In genomic region chrX:159321342-159321741, GRCm38 (mm10) we compare ENCODE assay signal across 9 mouse cellular contexts. TPM values are rescaled to one million over a fixed set of nuclear protein-coding genes. Genes with fewer than 3 reads are reported as not detected.
DNase-seq lines count a peak whose midpoint lies in the region; ATAC-seq and TF ChIP-seq lines count a peak whose summit lies in the region.
"Had no signal": no experiment of that assay in that cellular context is flagged by ENCODE, and none has a peak within 500 bp of the region (broad histone marks: within the 10 kb centered on the region; RNA-seq: fewer than 3 reads in every experiment).

No protein-coding gene starts in this region.

- no peaks in the 10 kb centered on the region for H3K9me3 ChIP-seq in kidney, embryonic 16.5 days (ENCODE audit: low read length)
- no peaks in the 10 kb centered on the region for H3K9me3 ChIP-seq in forebrain, embryonic 11.5 days (ENCODE audit: control insufficient read depth, low read length)
- no peaks in the 10 kb centered on the region for H3K9me3 ChIP-seq in neural tube, embryonic 14.5 days (ENCODE audit: control insufficient read depth, low read length)
- H3K9me3 ChIP-seq: neural tube, embryonic 13.5 days had no signal

- peak; percentile 64 for DNase-seq in kidney, adult 2 months
- DNase-seq in brain, embryonic 14.5 days (ENCODE audit: low read depth) = peak; percentile 80
- peak; percentile 71 for DNase-seq in forebrain, embryonic 11.5 days (ENCODE audit: low spot score)
- peak; percentile 80 for DNase-seq in heart, postnatal 4 days
- DNase-seq in left cerebral cortex, postnatal 10 days (ENCODE audit: extremely low spot score in 1 of 2, low spot score in 2 of 2) = peak; percentile 55 to 62
- DNase-seq in thymus, postnatal 0 days (ENCODE audit: low spot score) = peak; percentile 29

- whole genome bisulfite sequencing in kidney, adult 2 months = 23% methylated on average over 8 of the region's 8 CpGs
- 25% methylated on average over 8 of the region's 8 CpGs for WGBS in kidney, embryonic 16.5 days
- WGBS in forebrain, embryonic 11.5 days = 33% methylated on average over 8 of the region's 8 CpGs
- WGBS in neural tube, embryonic 14.5 days = 24% methylated on average over 8 of the region's 8 CpGs

- no peak overlapping the region for H3K27ac ChIP-seq in kidney, adult 2 months (ENCODE audit: insufficient read depth, low read depth, low read length)
- no peak overlapping the region for H3K27ac ChIP-seq in kidney, embryonic 16.5 days (ENCODE audit: low read length)
- H3K27ac ChIP-seq in forebrain, embryonic 11.5 days (ENCODE audit: low read depth, low read length) = no peak overlapping the region
- no peak overlapping the region for H3K27ac ChIP-seq in neural tube, embryonic 14.5 days (ENCODE audit: low read depth, low read length)
- H3K27ac ChIP-seq: neural tube, embryonic 13.5 days had no signal

- no peak for TF ChIP-seq POLR2A in kidney, adult 2 months (IDR thresholded peaks at IDR 0.05; ENCODE audit: low read depth, low read length)
- no peak for TF ChIP-seq POLR2A in brain, embryonic 14.5 days (IDR thresholded peaks at IDR 0.05; ENCODE audit: borderline replicate concordance, extremely low read depth, insufficient read depth, insufficient read length, poor library complexity, severe bottlenecking)

- intact Hi-C loops in left cerebral cortex, postnatal 10 days (cut with DNase I) = loop anchor here (5.0 kb wide), 1 partner anchor 349 kb away; no protein-coding TSS in a partner anchor

- H3K27me3 ChIP-seq in kidney, adult 2 months (replicated peaks; ENCODE audit: control insufficient read depth, insufficient read depth, low read length) = no peaks in the 10 kb centered on the region
- no peaks in the 10 kb centered on the region; the same call in 1 of the 2 replicates for H3K27me3 ChIP-seq in kidney, embryonic 16.5 days (ENCODE audit: insufficient read depth, low read length)
- H3K27me3 ChIP-seq in forebrain, embryonic 11.5 days (ENCODE audit: control insufficient read depth, insufficient read depth, low read length) = no peaks in the 10 kb centered on the region
- H3K27me3 ChIP-seq in neural tube, embryonic 14.5 days (ENCODE audit: control insufficient read depth, insufficient read depth, low read length) = no peaks in the 10 kb centered on the region
- H3K27me3 ChIP-seq: neural tube, embryonic 13.5 days had no signal

- peak; percentile 72 for TF ChIP-seq CTCF in kidney, adult 2 months (conservative IDR thresholded peaks at IDR 0.05; ENCODE audit: insufficient read depth, insufficient read length, low read depth, low read length)
- TF ChIP-seq CTCF in brain, embryonic 14.5 days (IDR thresholded peaks at IDR 0.05; ENCODE audit: borderline replicate concordance, extremely low read depth, insufficient read depth, insufficient read length) = peak; percentile 71; the same call in 1 of the 2 replicates

- H3K4me3 ChIP-seq in kidney, adult 2 months (ENCODE audit: insufficient read depth, low read depth, low read length) = no peak overlapping the region
- H3K4me3 ChIP-seq in kidney, embryonic 16.5 days (ENCODE audit: low read length) = no peak overlapping the region
- no peak overlapping the region for H3K4me3 ChIP-seq in forebrain, embryonic 11.5 days (ENCODE audit: low read depth, low read length)
- no peak overlapping the region for H3K4me3 ChIP-seq in neural tube, embryonic 14.5 days (ENCODE audit: low read depth, low read length)
- H3K4me3 ChIP-seq: neural tube, embryonic 13.5 days had no signal

- no peaks in the 10 kb centered on the region for H3K36me3 ChIP-seq in kidney, adult 2 months (ENCODE audit: control insufficient read depth, insufficient read depth, low read length)
- H3K36me3 ChIP-seq in kidney, embryonic 16.5 days (ENCODE audit: insufficient read depth, low read length) = 0 out of 2 replicates have a peak, but pooled peaks cover 5% of the 10 kb centered on the region
- no peaks in the 10 kb centered on the region for H3K36me3 ChIP-seq in forebrain, embryonic 11.5 days (ENCODE audit: control insufficient read depth, insufficient read depth, low read length)
- no peaks in the 10 kb centered on the region for H3K36me3 ChIP-seq in neural tube, embryonic 14.5 days (ENCODE audit: control insufficient read depth, insufficient read depth, low read length)
- H3K36me3 ChIP-seq: neural tube, embryonic 13.5 days had no signal

- H3K9ac ChIP-seq in kidney, embryonic 16.5 days (replicated peaks; ENCODE audit: low read length) = no peak overlapping the region
- H3K9ac ChIP-seq in forebrain, embryonic 11.5 days (ENCODE audit: low read length) = no peak overlapping the region
- H3K9ac ChIP-seq in neural tube, embryonic 14.5 days (replicated peaks; ENCODE audit: low read depth, low read length) = no peak overlapping the region
- H3K9ac ChIP-seq: neural tube, embryonic 13.5 days had no signal

- ATAC-seq in kidney, embryonic 16.5 days (ENCODE audit: low FRiP score, low TSS enrichment) = no peak
- peak; percentile 66 for ATAC-seq in forebrain, embryonic 11.5 days (replicated peaks; ENCODE audit: low FRiP score)
- ATAC-seq in neural tube, embryonic 14.5 days (ENCODE audit: low read depth) = peak; percentile 28; the same call in 1 of the 2 replicates

- no peak overlapping the region for H3K4me2 ChIP-seq in kidney, embryonic 16.5 days (replicated peaks; ENCODE audit: low read depth, low read length)
- no peak overlapping the region for H3K4me2 ChIP-seq in forebrain, embryonic 11.5 days (ENCODE audit: low read depth, low read length, severe bottlenecking)
- no peak overlapping the region for H3K4me2 ChIP-seq in neural tube, embryonic 14.5 days (ENCODE audit: low read depth, low read length)
- H3K4me2 ChIP-seq: neural tube, embryonic 13.5 days had no signal

- H3K4me1 ChIP-seq in kidney, adult 2 months (ENCODE audit: control insufficient read depth, insufficient read depth, low read length) = no peaks in the 10 kb centered on the region
- H3K4me1 ChIP-seq in kidney, embryonic 16.5 days (ENCODE audit: insufficient read depth, low read length) = no peaks in the 10 kb centered on the region
- H3K4me1 ChIP-seq in forebrain, embryonic 11.5 days (replicated peaks; ENCODE audit: control insufficient read depth, insufficient read depth, low read length) = no peaks in the 10 kb centered on the region
- H3K4me1 ChIP-seq in neural tube, embryonic 14.5 days (ENCODE audit: control insufficient read depth, insufficient read depth, low read length) = no peaks in the 10 kb centered on the region
- H3K4me1 ChIP-seq: neural tube, embryonic 13.5 days had no signal

RNA-seq across cellular contexts. Expression of gene Eif1ax, which starts 50.6 kb away (rescaled TPM):
- 51.8 and 56.2 TPM in 2 replicates for polyA plus RNA-seq in kidney, adult 2 months (2012; rRNA removed)
- polyA plus RNA-seq in kidney, embryonic 16.5 days (2015; fragmentation: Nextera tagmentation; extraction: Ambion mirVana) = 125 and 136 TPM in 2 replicates
- 84.3 and 101 TPM in 2 replicates for polyA plus RNA-seq in brain, embryonic 14.5 days (2012; rRNA removed)
- 172 and 188 TPM in 2 replicates for polyA plus RNA-seq in forebrain, embryonic 11.5 days (2014; fragmentation: Nextera tagmentation; extraction: Ambion mirVana)
- 100 to 1,000 TPM; 103 to 114 TPM for total RNA-seq in heart, postnatal 4 days (2021)
- total RNA-seq in left cerebral cortex, postnatal 10 days (2021) = 100 to 1,000 TPM; 174 to 204 TPM
- polyA plus RNA-seq in neural tube, embryonic 14.5 days (2014; fragmentation: Nextera tagmentation; extraction: Ambion mirVana) = 102 and 106 TPM in 2 replicates
- polyA plus RNA-seq in thymus, postnatal 0 days (2015; fragmentation: Nextera tagmentation; extraction: Ambion mirVana) = 131 and 146 TPM in 2 replicates

Comparison
In these comparisons a context has a peak if more than half of its experiments do, and no peak if none do; other contexts are left out.
1. DNase-seq: peak in every context shown above with its lines; median percentile 80 in brain, embryonic 14.5 days; 80 in heart, postnatal 4 days; 71 in forebrain, embryonic 11.5 days; 64 in kidney, adult 2 months; 58 in left cerebral cortex, postnatal 10 days; 29 in thymus, postnatal 0 days.